Mouse (Mus musculus) G1E (cell line): Measurements from ENCODE around the gene Phpt1. TPM values are rescaled to one million over a fixed set of nuclear protein-coding genes. Genes with fewer than 3 reads are reported as not detected.

Source experiments
- ATAC-seq: 2 replicates; pipeline ENCODE4 v1.8.0; 2016; ENCODE audit warnings: mild to moderate bottlenecking; ENCODE audit not compliant: insufficient number of reproducible peaks, poor library complexity, low FRiP score, severe bottlenecking; ENCODE audit errors: extremely low read depth
- DNase-seq: peaks from one replicate; pipeline ENCODE4 v3.0.0; 2012; ENCODE audit warnings: low spot score
- H3K27me3 ChIP-seq: 2 replicates; pipeline ENCODE4 v1.6.1; 2012; ENCODE audit warnings: mild to moderate bottlenecking, low read length, inconsistent platforms; ENCODE audit not compliant: insufficient read depth
- H3K36me3 ChIP-seq: replicated peaks from 2 replicates; pipeline ENCODE3; 2012; ENCODE audit warnings: mild to moderate bottlenecking, inconsistent platforms
- H3K4me1 ChIP-seq: 2 replicates; pipeline ENCODE4 v1.6.1; 2012; ENCODE audit warnings: low read depth, low read length, inconsistent platforms, mixed read lengths; ENCODE audit not compliant: insufficient read depth
- H3K4me3 ChIP-seq: 2 replicates; pipeline ENCODE4 v1.5.1; 2012; ENCODE audit warnings: low read depth, mild to moderate bottlenecking, inconsistent platforms, low read length, moderate library complexity, mixed read lengths
- H3K9me3 ChIP-seq: replicated peaks from 2 replicates; pipeline ENCODE4 v1.6.1; 2012; ENCODE audit warnings: inconsistent platforms
- CTCF ChIP-seq: IDR thresholded peaks from 2 replicates; pipeline ENCODE4 v1.5.1; 2012; ENCODE audit warnings: low read depth, low read length, inconsistent platforms, mixed read lengths
- GATA1 ChIP-seq: IDR thresholded peaks from 2 replicates; pipeline ENCODE4 v1.6.1; 2012; ENCODE audit warnings: borderline replicate concordance, low read length, inconsistent platforms, mixed read lengths
- GATA2 ChIP-seq: IDR thresholded peaks from 2 replicates; pipeline ENCODE4 v1.6.1; 2012; ENCODE audit warnings: low read depth, low read length, inconsistent platforms, borderline replicate concordance
- POLR2AphosphoS5 ChIP-seq: IDR thresholded peaks from 2 replicates; pipeline ENCODE4 v1.6.1; 2012; ENCODE audit warnings: low read depth, low read length, inconsistent platforms; ENCODE audit not compliant: insufficient replicate concordance
- TAL1 ChIP-seq: conservative IDR thresholded peaks from 2 replicates; pipeline ENCODE4 v1.6.1; 2012; ENCODE audit warnings: low read depth, low read length, inconsistent platforms, mixed read lengths
- polyA plus RNA-seq: library from polyadenylated mRNA; stranded (reverse); fragments of >175 nt; gene quantifications from 2 replicates; pipeline ENCODE4 v1.2.3, GENCODE M21; 2012
- total RNA-seq, 2 experiments: library from RNA; stranded (forward) in 1 of 2; stranded (reverse) in 1 of 2; fragments of 200-1000 nt in 1 of 2; fragments of >200 nt in 1 of 2; fragmentation: Nextera tagmentation in 1 of 2; gene quantifications; 2 replicates each; pipeline ENCODE4 v1.2.3; 2014 to 2017

The Phpt1 gene
- total and polyA plus RNA-seq, 3 experiments = 1.4 to 12.5 (median 9.5) TPM

- no peak for ATAC-seq
- Histone ChIP-seq H3K4me3 (peak overlapping the region; percentile 44; the same call in 1 of the 2 replicates), H3K4me1 (peaks cover 37% of the 10 kb centered on the region), H3K9me3 (peaks cover 54% of the 10 kb centered on the region), H3K27me3 (peaks cover 4% of the 10 kb centered on the region; the same call in 1 of the 2 replicates), H3K36me3 (peaks cover 31% of the 10 kb centered on the region)
- no peak for TF ChIP-seq GATA1
- TF ChIP-seq GATA2 = no peak
- TF ChIP-seq TAL1 = no peak
- no peak for TF ChIP-seq CTCF
- TF ChIP-seq POLR2AphosphoS5 = no peak
- DNase-seq = no peak
Observed at GRCm38 (mm10) chr2:25579737-25580460, 4.9 kb upstream of the Phpt1 start.

DNA sequence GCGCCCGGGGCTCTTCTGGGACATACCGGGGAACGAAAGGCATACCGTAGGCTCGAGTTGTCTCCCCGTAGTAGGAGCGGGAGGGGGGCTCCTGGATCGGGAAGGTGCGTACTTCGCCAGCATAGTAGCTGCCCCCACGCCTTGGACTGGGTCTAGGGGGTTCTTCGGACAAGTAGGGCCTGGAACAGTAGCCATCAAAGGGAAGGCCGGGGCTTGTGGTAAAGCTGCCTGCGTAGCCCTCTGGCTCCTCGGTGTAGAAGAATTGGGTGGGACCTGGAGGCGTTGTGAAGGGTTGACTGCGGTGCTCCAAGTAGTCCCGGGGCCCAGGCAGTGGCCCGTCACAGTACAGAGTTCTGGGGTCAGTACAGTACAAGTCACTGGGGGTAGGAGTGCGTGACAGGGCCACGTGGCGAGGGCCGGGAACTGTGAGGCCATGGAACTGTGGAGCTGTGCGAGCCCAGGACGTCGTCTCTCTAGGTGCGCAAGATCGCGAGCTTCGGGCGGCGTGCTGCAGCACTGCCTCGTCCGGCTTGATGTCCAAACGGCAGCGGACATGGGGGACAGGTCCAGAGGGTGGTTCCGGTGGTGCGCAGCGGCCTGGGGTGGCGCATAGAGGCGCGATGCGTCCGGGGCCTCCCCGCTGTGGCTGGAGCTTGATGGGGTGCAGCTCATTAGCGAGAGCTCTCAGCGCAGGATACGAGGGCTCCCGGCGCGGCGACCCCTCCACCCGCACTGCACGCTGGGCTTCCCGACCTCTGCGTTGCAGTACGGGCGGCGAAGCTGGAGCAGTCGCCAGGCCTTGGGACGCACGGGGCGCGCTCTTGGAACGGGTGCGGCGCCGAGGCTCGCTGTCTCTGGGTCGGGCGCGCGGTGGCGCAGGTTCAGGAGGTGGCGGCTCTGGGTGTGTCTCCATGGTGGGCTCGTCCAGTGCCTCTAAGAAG is 4.0 kb upstream of the Phpt1 start:
- Histone ChIP-seq H3K27me3 (peaks cover 4% of the 10 kb centered on the region; the same call in 1 of the 2 replicates), H3K4me3 (peak overlapping the region; percentile 58; the same call in 1 of the 2 replicates), H3K9me3 (peaks cover 54% of the 10 kb centered on the region), H3K4me1 (peaks cover 45% of the 10 kb centered on the region), H3K36me3 (peaks cover 23% of the 10 kb centered on the region)
- no peak for ATAC-seq
- no peak for DNase-seq
- TF ChIP-seq TAL1 (no peak), POLR2AphosphoS5 (no peak), CTCF (no peak), GATA1 (no peak), GATA2 (no peak)

GRCm38 (mm10) chr2:25577951-25578795 is 3.1 kb upstream of the Phpt1 start:
- peaks cover 4% of the 10 kb centered on the region; the same call in 1 of the 2 replicates for H3K27me3 ChIP-seq
- peaks cover 54% of the 10 kb centered on the region for H3K9me3 ChIP-seq
- peak overlapping the region; percentile 58; the same call in 1 of the 2 replicates for H3K4me3 ChIP-seq
- TF ChIP-seq TAL1 (no peak), POLR2AphosphoS5 (no peak), GATA2 (no peak), CTCF (no peak), GATA1 (no peak)
- ATAC-seq (no peak), DNase-seq (no peak)
- peaks cover 51% of the 10 kb centered on the region for H3K4me1 ChIP-seq
- H3K36me3 ChIP-seq = peaks cover 17% of the 10 kb centered on the region

DNA sequence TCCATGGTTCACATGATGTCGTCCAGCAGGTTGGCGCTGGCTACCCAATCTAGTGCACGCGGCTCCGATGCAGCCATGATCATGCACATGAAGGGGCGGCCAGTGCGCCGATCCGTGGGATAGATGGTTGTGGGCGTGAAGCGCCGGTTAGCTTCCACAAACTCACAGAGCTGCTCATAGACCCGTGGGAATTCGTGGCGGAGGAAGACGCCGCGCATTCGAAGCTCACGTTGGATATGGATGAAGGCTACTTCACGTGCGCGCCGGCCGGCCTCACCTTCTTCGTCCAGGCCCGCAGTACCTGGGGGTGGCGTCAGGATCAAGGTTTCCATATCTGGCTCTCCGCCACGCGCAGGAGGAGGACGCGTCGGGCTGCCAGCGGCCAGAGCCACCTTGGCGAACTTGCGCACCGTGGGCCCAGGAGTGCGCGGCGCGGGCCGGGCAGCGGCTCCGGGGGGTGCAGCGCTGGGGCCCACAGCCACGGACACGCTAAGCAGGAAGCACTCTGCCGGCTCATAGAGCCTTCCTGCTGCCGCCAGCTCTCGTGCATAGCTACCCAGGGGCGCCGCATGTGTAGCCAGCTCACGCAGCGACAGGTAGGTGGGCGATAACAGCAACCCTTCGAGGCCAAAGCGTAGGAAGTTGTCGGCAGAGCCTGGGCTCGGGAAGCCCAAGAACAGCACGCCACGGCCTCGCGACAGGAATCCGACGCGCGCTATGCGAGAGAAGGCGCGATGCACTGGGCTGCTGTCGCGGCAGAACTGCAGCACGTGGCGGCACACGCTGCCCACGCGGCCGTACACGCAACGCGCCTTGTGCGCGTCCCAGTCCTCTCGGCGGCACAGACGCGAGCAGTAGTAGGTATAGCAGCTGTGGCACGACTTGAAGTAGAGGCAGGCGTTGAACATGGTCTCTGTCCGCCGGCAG is 2.2 kb upstream of the Phpt1 start:
- Histone ChIP-seq H3K4me1 (peaks cover 50% of the 10 kb centered on the region), H3K27me3 (peaks cover 4% of the 10 kb centered on the region; the same call in 1 of the 2 replicates), H3K36me3 (peaks cover 16% of the 10 kb centered on the region), H3K4me3 (peak overlapping the region; percentile 58), H3K9me3 (peaks cover 54% of the 10 kb centered on the region)
- no peak for DNase-seq
- no peak for TF ChIP-seq TAL1
- TF ChIP-seq POLR2AphosphoS5 = no peak
- no peak for TF ChIP-seq CTCF
- no peak for TF ChIP-seq GATA2
- TF ChIP-seq GATA1 = no peak
- ATAC-seq = no peak
